7 mouse cellular contexts compared by ENCODE assay signal in the genomic region with DNA sequence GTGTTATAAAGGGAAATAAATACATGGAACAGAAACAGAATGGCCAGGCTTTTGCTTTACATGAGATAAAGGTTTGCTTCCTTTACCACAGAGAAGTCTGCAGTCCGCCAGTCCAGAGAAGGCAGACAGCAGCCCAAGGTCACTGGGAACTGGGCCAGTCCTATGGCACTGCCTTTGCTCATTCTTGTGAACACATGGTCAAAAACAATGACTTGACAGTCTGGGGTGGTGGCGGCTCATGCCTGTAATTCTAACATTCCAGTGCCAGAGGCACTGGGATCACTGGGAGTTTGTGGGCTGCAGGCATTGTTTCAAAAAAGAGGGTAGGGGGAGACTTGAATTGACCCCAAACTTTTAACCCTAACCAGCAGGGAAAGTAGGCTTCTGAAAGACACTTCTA. TPM values are rescaled to one million over a fixed set of nuclear protein-coding genes. Genes with fewer than 3 reads are reported as not detected.
A peak's percentile ranks its signal among the peaks of the same experiment; 100 is the strongest.
DNase-seq lines count a peak whose midpoint lies in the region; ATAC-seq lines count a peak whose summit lies in the region.

No protein-coding gene starts in this region.

- peak; percentile 90 for DNase-seq in Muller cell, postnatal 12 days (ENCODE audit: inconsistent ontology term)
- peak; percentile 71 for DNase-seq in adipocyte (ENCODE audit: low spot score)
- peak; percentile 33 to 55 for DNase-seq in kidney, postnatal 4 days
- DNase-seq in thymus, adult 18-20 months: no peak
- DNase-seq in left cerebral cortex, adult 8-10 months (ENCODE audit: low spot score in 2 of 2): no peak
- DNase-seq in layer of hippocampus, adult 18-20 months (ENCODE audit: low spot score in 2 of 2): no peak

- H3K9me3 ChIP-seq in heart, embryonic 14.5 days (ENCODE audit: control insufficient read depth, low read length): no peaks in the 10 kb centered on the region

- H3K4me2 ChIP-seq in heart, embryonic 14.5 days (ENCODE audit: low read length): no peak overlapping the region

- WGBS in heart, embryonic 14.5 days: 7% methylated on average over 2 of the region's 2 CpGs

- H3K27ac ChIP-seq in heart, embryonic 14.5 days (replicated peaks in 1 of 2; ENCODE audit: control insufficient read depth in 1 of 2, insufficient read depth in 1 of 2, low read depth in 2 of 2, low read length in 2 of 2): peak overlapping the region; percentile 57 to 80

- peak; percentile 84 for ATAC-seq in heart, embryonic 14.5 days (ENCODE audit: insufficient number of reproducible peaks, insufficient read depth, low FRiP score, low read depth)

- H3K27me3 ChIP-seq in heart, embryonic 14.5 days (ENCODE audit: control insufficient read depth, insufficient read depth, low read length): no peaks in the 10 kb centered on the region

- no peaks in the 10 kb centered on the region for H3K36me3 ChIP-seq in heart, embryonic 14.5 days (ENCODE audit: control insufficient read depth, insufficient read depth, low read length)

- H3K4me1 ChIP-seq in heart, embryonic 14.5 days (ENCODE audit: control insufficient read depth in 2 of 2, insufficient read depth in 2 of 2, low read length in 2 of 2): peaks cover 18 to 53% of the 10 kb centered on the region in 2 experiments

- H3K9ac ChIP-seq in heart, embryonic 14.5 days (ENCODE audit: low read length): no peak overlapping the region; the same call in 1 of the 2 replicates

- H3K4me3 ChIP-seq in heart, embryonic 14.5 days (ENCODE audit: control insufficient read depth in 1 of 2, insufficient read depth in 1 of 2, low read depth in 1 of 2, low read length in 2 of 2): no peak overlapping the region

RNA-seq across cellular contexts. Expression of a gene that starts 5.3 kb away (rescaled TPM):
- 305 and 318 TPM in 2 replicates for polyA plus RNA-seq in heart, embryonic 14.5 days (2014; fragmentation: Nextera tagmentation; extraction: Ambion mirVana)
- total RNA-seq in left cerebral cortex, adult 8-10 months (2022): 100 to 1,000 TPM; 130 to 147 (median 140) TPM
- total RNA-seq in layer of hippocampus, adult 18-20 months (2021): 10 to 100 TPM; 88.5 to 88.7 TPM

Comparison
In these comparisons a context has a peak if more than half of its experiments do, and no peak if none do; other contexts are left out.
1. DNase-seq: peak in Muller cell, postnatal 12 days (single experiment), adipocyte (single experiment) and kidney, postnatal 4 days (2 of 2); none in thymus, adult 18-20 months (0 of 2), left cerebral cortex, adult 8-10 months (0 of 2) and layer of hippocampus, adult 18-20 months (0 of 2).